Mouse (Mus musculus): ENCODE data around the gene Specc1.
A peak's percentile ranks its signal among the peaks of the same experiment; 100 is the strongest.

Specc1 gene

GRCm38 (mm10) chr11:62015071-62015654 lies 58.6 kb downstream of the Specc1 start:
- DNase-seq (ENCODE audit: low spot score in 2 of 2): no peak

- DNase-seq (ENCODE audit: low spot score in 2 of 2): no peak
Observed at GRCm38 (mm10) chr11:62016985-62017384, 60.4 kb downstream of the Specc1 start.

- no peak for DNase-seq (ENCODE audit: low spot score in 2 of 2)
Observed at GRCm38 (mm10) chr11:62018315-62019205, 62.0 kb downstream of the Specc1 start.

- DNase-seq (ENCODE audit: low spot score in 2 of 2): no peak
Observed at GRCm38 (mm10) chr11:62019857-62020256, 63.3 kb downstream of the Specc1 start.

GRCm38 (mm10) chr11:62020898-62021297 lies 64.3 kb downstream of the Specc1 start:
- no peak for DNase-seq (ENCODE audit: low spot score in 2 of 2)

- DNase-seq (ENCODE audit: low spot score in 2 of 2): no peak
Observed at GRCm38 (mm10) chr11:62022105-62022504, 65.5 kb downstream of the Specc1 start.

GRCm38 (mm10) chr11:62022718-62023493 lies 66.3 kb downstream of the Specc1 start:
- no peak for DNase-seq (ENCODE audit: low spot score in 2 of 2)

- no peak for DNase-seq (ENCODE audit: low spot score in 2 of 2)
Observed at GRCm38 (mm10) chr11:62023494-62024233, 67.1 kb downstream of the Specc1 start.

- DNase-seq (ENCODE audit: low spot score in 2 of 2): no peak
Observed at GRCm38 (mm10) chr11:62024234-62024601, 67.7 kb downstream of the Specc1 start.

- DNase-seq (ENCODE audit: low spot score in 2 of 2): peak in 1 of 2 experiments; percentile 41
Observed at GRCm38 (mm10) chr11:62024952-62025351, 68.4 kb downstream of the Specc1 start.

- DNase-seq (ENCODE audit: low spot score in 2 of 2): no peak
Observed at GRCm38 (mm10) chr11:62025770-62026169, 69.2 kb downstream of the Specc1 start.

- peak; percentile 49 to 65 for DNase-seq (ENCODE audit: low spot score in 2 of 2)
Observed at GRCm38 (mm10) chr11:62026345-62026815, 69.8 kb downstream of the Specc1 start.

GRCm38 (mm10) chr11:62027271-62027670 lies 70.7 kb downstream of the Specc1 start:
- DNase-seq (ENCODE audit: low spot score in 2 of 2): no peak

GRCm38 (mm10) chr11:62027705-62028104 lies 71.1 kb downstream of the Specc1 start:
- DNase-seq (ENCODE audit: low spot score in 2 of 2): no peak

GRCm38 (mm10) chr11:62029171-62029570 lies 72.6 kb downstream of the Specc1 start:
- no peak for DNase-seq (ENCODE audit: low spot score in 2 of 2)

- no peak for DNase-seq (ENCODE audit: low spot score in 2 of 2)
Observed at GRCm38 (mm10) chr11:62034564-62034963, 78.0 kb downstream of the Specc1 start.

GRCm38 (mm10) chr11:62035220-62035619 lies 78.7 kb downstream of the Specc1 start:
- no peak for DNase-seq (ENCODE audit: low spot score in 2 of 2)

GRCm38 (mm10) chr11:62040122-62040521 lies 83.6 kb downstream of the Specc1 start:
- DNase-seq (ENCODE audit: low spot score in 2 of 2): no peak

- DNase-seq (ENCODE audit: low spot score in 2 of 2): peak in 1 of 2 experiments; percentile 48
Observed at GRCm38 (mm10) chr11:62044627-62045026, 88.1 kb downstream of the Specc1 start.

- no peak for DNase-seq (ENCODE audit: low spot score in 2 of 2)
Observed at GRCm38 (mm10) chr11:62045964-62046363, 89.4 kb downstream of the Specc1 start.

GRCm38 (mm10) chr11:62047817-62048640 lies 91.5 kb downstream of the Specc1 start:
- DNase-seq (ENCODE audit: low spot score in 2 of 2): peak; percentile 77 to 87

All from right cerebral cortex, postnatal 10 days (tissue).